Mouse (Mus musculus) embryo, embryonic 11.5 days (tissue): Measurements from ENCODE around the gene Vav2.

Experiments used
- DNase-seq: peaks from one replicate; pipeline ENCODE4 v3.0.0-alpha.2; 2012; ENCODE audit warnings: low read depth, low spot score

The Vav2 gene

DNA sequence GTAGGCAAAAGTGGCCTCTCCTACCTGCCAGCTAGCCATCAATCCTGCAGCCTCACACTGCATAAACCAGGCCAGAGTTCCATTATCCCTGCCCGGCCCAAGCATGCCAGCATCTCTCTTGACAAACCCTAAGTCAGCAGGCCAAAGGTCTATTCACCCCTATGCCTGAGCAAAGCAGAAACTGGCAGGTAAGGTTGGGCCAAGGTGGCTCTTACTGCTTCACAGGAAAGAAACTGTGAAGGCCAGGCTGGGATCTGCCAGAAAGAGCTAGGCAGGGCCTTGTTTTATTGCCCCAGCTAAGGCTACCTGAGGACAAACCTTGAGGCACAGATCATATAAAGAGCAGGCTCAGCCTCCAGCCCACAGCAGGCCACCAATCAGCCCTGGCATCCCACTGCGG, 55.4 kb downstream of the Vav2 start:
- DNase-seq, result no peak

DNA sequence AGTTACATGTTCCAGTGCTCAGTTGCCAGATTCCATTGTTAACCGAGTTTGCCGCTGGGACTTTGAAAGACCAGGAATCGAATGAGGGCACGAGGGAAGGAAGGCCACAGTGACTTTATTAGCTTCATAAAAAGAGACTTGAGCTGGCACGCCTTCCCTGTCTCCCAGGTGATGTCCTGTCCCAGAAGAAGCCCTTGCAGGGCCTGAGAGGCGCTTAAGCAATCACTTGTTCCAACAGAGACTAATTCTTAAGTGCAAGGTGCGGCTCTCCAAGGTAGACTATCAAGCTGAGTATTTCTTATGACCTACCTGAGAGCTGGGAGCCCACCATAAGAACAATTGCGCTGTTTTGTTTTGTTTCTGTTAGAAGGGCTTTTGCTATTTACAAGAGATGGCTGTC, 57.9 kb downstream of the Vav2 start:
- DNase-seq, result no peak

DNA sequence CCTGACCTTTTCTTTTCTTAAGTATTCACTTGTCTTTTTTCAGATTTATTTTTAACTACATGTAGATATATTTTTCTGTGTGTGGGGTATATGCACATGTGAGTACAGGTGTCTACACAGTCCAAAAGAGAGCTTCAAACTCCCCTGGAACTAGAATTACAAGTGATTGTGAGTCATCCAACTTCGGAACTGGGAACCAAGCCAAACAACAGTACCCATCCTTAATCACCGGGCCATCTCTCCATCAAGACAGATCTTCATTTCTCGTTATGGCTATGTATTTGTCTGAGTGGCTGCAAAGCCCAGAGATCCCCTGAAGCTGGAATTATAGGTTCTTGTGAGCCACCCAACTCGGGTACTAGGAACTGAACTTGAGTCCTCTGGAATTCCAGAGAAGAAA, 61.5 kb downstream of the Vav2 start:
- no peak for DNase-seq

- DNase-seq, result peak; percentile 39
Observed at GRCm38 (mm10) chr2:27361786-27362185, 65.0 kb downstream of the Vav2 start.

DNA sequence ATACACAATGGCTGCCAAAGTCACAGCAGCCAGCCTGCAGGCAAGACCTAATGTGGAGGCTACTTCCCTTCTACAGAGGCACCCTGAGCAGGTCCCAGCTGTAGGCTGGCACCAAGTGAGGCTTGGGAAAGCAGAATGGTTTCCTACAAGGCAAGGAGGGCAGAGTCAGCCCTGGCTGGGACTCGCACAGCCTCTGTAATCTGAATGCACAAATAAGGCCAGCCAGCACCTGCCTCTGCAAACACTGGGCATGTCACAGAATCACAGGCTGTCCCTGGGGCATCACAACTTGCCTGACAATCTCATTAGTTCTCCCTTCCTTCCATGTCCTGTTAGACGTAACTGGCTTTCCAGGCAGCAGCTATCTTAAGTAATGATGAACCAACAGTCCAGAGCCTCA, 68.4 kb downstream of the Vav2 start:
- DNase-seq, result no peak

DNA sequence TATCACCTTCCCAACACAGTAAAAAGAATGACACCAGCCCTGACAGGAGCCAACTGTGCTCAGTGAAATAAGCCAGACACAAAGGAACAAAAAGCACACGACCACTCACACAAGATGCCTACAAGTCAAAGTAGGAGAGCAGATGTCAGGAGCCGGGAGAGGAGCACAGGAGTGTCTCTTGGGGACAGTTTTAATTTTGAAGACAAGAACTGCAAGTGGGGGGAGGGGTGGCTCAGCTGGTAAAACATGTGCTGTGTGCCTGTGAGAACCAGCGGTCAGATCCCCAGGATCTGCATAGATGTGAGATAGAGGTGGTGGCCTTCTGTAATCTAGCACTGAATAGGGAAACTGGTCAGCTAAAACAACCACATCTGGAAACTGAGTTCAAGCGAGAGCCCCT, 71.1 kb downstream of the Vav2 start:
- no peak for DNase-seq

DNA sequence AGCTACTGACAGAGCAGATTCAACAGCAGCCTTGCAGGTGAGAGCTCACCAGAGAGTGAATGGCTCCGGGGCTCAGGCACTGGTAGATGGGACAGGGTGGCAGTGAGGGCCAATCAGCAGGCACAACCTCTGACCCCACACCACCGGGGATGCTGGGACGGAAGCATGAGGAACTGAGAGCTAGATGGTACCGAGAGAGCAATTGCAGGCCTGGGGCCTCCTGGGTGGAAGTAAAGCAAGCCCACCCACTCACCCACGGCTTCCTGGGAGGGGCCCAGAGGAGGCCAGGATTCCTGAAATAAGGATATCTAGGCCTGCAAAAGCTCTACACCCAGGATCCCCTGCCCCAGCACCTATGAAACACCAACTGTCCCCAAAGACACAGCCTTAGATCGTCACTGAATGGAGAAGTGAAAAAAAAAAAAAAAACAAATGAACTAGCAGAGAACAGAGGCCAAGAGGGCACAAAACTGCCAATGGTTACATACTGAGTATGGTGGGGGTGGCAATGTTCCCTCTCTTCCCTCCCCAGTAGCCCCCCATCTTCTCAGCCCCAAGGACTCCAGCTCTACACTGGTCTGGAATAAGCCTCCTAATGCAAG, 72.1 kb downstream of the Vav2 start:
- no peak for DNase-seq

- no peak for DNase-seq
Observed at GRCm38 (mm10) chr2:27352720-27353119, 74.1 kb downstream of the Vav2 start.

- DNase-seq, result no peak
Observed at GRCm38 (mm10) chr2:27350371-27350770, 76.5 kb downstream of the Vav2 start.

GRCm38 (mm10) chr2:27343984-27344453, 82.8 kb downstream of the Vav2 start:
- no peak for DNase-seq

DNA sequence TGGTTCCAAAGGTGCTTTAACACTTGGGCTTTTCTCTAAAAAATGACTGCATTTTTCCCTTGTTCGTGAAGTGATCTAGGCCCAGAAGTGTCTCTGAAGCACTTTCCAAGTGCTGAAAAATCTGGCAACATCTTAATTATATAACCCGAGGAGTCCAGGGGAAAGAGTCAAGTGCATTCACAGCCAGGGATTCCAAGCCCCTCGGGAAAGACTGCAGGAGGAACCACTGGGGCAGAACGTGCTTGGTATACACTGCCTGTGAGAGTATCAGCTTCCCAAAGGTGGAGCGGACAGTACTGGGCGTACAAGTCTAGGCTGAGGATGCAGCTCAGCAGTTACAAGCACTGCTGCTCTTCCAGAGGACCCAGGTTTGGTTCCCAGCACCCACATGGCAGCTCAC, 86.2 kb downstream of the Vav2 start:
- no peak for DNase-seq

GRCm38 (mm10) chr2:27339051-27339450, 87.8 kb downstream of the Vav2 start:
- DNase-seq, result no peak

DNA sequence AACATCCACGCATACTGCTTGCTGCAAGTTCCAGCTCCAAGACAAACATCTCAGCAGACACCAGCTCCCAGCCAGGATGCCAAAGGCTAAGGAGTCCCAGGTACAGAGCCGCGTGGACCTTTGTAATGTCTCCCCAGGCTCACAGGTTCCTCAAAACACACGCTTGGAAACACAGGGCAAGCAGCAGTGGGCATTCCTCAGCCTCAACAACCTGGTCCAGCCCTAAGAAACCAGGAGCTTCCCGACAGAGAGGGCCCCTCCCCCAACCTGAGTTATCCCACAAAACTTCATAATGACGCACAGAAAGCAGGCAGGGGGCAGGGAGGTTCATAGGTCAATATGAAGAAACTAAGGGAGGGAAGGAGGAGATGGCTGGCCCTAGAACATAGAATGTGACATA, 89.6 kb downstream of the Vav2 start:
- no peak for DNase-seq

GRCm38 (mm10) chr2:27336600-27336999, 90.2 kb downstream of the Vav2 start:
- no peak for DNase-seq

DNA sequence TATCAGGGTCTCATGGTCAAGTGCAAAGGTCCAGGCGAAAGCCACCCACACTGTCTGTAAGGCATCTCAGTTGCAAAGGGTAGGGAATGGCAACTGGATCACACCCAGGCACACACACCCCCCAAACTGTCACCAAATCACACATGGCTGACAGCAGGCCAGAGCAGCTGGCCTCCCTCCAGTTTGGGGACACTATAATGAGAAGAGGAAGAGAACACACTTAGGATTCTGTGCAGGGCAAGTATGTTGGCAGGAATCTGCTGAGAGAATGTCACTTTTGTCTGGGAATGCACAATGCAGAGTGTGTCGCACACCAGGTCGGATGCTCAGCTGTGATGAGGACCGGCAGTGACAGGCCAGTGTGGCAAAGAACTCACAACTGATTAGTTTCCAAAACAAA, 92.0 kb downstream of the Vav2 start:
- DNase-seq, result no peak

- DNase-seq, result no peak
Observed at GRCm38 (mm10) chr2:27331560-27331959, 95.3 kb downstream of the Vav2 start.

DNA sequence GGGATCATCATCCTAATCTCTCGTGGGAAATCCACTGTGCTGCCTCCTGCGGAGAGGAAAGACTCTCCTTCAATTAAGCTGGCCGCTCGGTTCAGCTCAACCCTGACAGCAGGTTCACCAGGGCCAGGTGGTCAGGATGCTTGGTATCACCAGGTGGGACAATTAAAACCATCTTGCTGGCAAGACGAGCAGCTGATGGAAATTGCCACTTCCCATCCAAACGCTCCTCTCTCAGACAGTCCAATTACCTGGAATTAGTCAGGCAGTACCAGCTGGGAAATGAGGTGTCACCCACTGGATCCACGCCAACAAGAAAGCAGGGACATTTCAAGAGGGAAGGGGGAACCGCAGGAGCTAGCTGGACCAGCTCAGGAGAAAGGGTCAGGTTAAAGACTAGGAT, 96.4 kb downstream of the Vav2 start:
- DNase-seq, result no peak

- no peak for DNase-seq
Observed at GRCm38 (mm10) chr2:27329386-27330060, 97.3 kb downstream of the Vav2 start.

DNA sequence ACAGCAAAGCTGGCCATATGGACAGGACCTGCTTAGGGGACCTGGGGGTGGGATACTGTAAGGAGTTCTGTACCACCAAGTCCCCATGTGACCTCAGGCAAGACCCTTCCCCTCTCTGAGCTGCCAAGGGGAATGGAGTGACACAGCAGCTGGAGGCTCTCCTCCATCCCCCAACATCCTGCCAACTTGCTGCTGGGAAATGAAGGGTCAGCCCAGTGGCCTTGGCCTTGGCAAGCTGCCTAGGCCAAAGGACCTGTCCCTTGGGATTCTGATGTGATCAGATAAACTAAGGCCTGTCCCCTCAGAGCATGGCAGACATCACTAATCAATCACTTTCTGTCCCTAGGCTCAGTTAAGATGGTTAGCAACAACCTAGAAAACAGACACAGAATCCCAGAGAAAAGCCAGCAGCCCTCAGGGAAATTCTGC, 98.2 kb downstream of the Vav2 start:
- no peak for DNase-seq

- DNase-seq, result no peak
Observed at GRCm38 (mm10) chr2:27327886-27328285, 98.9 kb downstream of the Vav2 start.

DNA sequence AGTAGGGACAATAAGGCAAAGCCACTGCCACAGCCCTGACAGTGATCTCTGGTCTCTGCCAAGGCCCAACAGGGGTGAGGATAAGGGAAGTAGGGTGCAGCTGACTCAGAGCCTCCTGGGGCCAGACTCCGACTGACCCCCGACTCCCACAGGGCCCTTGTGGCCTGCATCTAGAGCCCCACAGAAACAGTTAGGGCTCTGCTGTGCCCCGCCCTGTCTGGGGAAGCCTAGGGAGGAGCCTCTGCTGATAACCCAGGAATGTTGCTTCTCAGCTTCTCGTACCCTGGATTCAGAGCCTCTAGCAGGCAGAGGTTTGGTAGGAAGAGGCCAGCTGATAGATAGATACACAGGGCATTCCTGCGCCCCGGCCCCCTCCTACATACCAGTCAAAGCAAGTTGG, 99.8 kb downstream of the Vav2 start:
- no peak for DNase-seq

GRCm38 (mm10) chr2:27326357-27326756, 100.5 kb downstream of the Vav2 start:
- no peak for DNase-seq

DNA sequence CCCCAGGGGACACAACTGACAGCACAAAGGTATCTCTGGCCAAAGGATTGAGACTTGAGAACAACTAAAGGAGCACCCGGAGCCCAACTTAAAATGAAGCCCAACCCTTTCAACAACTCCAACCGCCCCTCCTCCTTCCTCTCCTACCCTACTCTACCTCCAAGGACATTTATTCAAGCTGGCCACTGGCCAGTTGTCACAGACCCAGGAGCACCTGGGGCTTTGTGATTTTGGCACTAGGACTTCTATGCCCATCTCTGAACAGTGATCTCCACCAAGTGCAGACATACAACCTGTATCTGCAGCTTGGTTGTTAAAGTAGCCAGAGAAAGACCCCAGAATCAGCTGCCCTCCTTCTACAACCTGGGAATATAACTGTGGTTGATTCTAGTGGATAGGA, 102.1 kb downstream of the Vav2 start:
- DNase-seq, result no peak

DNA sequence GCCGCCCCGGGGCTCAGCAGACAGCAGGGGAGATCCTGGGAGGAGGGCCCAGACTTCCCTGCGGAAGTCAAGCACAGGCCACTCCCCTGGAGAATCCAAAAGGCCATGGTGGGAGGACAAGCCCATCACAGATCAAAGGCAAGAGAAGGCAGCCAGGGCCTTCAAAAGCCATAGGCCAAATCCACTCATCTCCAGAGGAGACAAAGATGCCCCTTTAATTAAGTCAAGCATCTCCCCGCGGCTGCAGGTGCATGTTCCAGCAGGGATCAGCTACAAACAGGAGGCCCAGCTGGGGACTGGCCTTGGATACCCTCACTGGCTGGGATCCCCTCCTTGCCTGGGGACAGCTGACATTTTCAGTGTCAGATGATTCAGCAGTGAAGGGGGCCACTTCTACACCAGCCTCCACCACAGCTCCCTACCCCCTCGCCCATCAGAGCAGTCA, 105.4 kb downstream of the Vav2 start:
- no peak for DNase-seq
